9 mouse cellular contexts compared by ENCODE assay signal in the genomic region with DNA sequence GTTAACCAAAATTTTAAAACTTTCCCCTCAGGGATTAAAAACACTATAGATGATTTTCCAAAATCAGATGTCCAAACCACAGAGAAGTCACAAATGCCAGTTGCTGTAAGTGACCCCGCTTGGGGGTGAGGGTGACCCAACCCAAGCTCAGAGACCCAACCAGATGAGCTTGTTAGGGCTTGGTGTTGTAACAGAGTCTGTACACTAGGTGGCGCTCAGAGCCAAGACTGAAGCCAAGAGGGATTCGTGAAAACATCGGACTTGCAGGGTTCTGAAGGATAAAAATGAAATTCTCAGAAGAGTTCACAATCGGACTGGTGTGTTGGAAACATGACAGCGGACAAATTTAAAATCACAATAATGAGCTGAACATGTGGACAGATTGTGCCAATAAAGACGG. TPM values are rescaled to one million over a fixed set of nuclear protein-coding genes. Genes with fewer than 3 reads are reported as not detected.
DNase-seq lines count a peak whose midpoint lies in the region; ATAC-seq and TF ChIP-seq lines count a peak whose summit lies in the region.
"Had no signal": no experiment of that assay in that cellular context is flagged by ENCODE, and none has a peak within 500 bp of the region (broad histone marks: within the 10 kb centered on the region; RNA-seq: fewer than 3 reads in every experiment).

No protein-coding gene starts in this region.

- POLR2A ChIA-PET in Patski (lab: Charles Lee): interaction anchor here (0.7 kb wide), 1 partner anchor 78 kb away, joined by 4 read pairs; no protein-coding TSS in a partner anchor

- no peak overlapping the region for H3K9ac ChIP-seq in lung, postnatal 0 days (replicated peaks; ENCODE audit: low read depth)
- H3K9ac ChIP-seq: stomach, embryonic 15.5 days had no signal

- in situ Hi-C loops in Patski (cut with MboI; ENCODE audit: low pct_unique_long_range_greater_than_20kb): no loop called here

- CTCF ChIA-PET in Patski (lab: Charles Lee): interaction anchor here (0.6 to 3.7 kb wide), 16 partner anchors 9 to 77 kb away, joined by 3 to 43 read pairs (median 4); a partner anchor contains a TSS

- no peak overlapping the region for H3K4me2 ChIP-seq in lung, postnatal 0 days (replicated peaks; ENCODE audit: low read depth, low read length)
- H3K4me2 ChIP-seq: stomach, embryonic 15.5 days had no signal

- no peak for DNase-seq in Patski (ENCODE audit: low read depth, low spot score)
- peak; percentile 83 to 85 for DNase-seq in cerebellum, postnatal 14 days
- DNase-seq in gastrocnemius, postnatal 10 days: peak; percentile 62
- DNase-seq in kidney, postnatal 25 days: peak; percentile 77
- peak; percentile 76 for DNase-seq in lung, postnatal 0 days (ENCODE audit: low spot score)
- DNase-seq in right cerebral cortex, postnatal 10 days (ENCODE audit: low spot score in 2 of 2): peak; percentile 66 to 84
- peak; percentile 65 for DNase-seq in urinary bladder, postnatal 25 days (ENCODE audit: low spot score)

- no peaks in the 10 kb centered on the region for H3K79me2 ChIP-seq in C2C12 (ENCODE audit: control insufficient read depth, insufficient read depth)

- ATAC-seq in Patski: peak; percentile 68
- ATAC-seq in lung, postnatal 0 days: no peak

- H3K27me3 ChIP-seq in C2C12 (ENCODE audit: control insufficient read depth, insufficient read depth, insufficient read length) (no peaks in the 10 kb centered on the region), Patski (no peaks in the 10 kb centered on the region)
- H3K27me3 ChIP-seq in lung, postnatal 0 days (replicated peaks; ENCODE audit: insufficient read depth, low read length): no peaks in the 10 kb centered on the region
- H3K27me3 ChIP-seq: stomach, embryonic 15.5 days had no signal

- no peaks in the 10 kb centered on the region for H3K4me1 ChIP-seq in lung, postnatal 0 days (ENCODE audit: insufficient read depth, low read depth, low read length)
- H3K4me1 ChIP-seq: stomach, embryonic 15.5 days had no signal

- H3K79me3 ChIP-seq in C2C12 (ENCODE audit: low read depth): no peaks in the 10 kb centered on the region

- no peak overlapping the region for H3K27ac ChIP-seq in lung, postnatal 0 days (ENCODE audit: low read length)
- H3K27ac ChIP-seq: stomach, embryonic 15.5 days had no signal

- H3K9me3 ChIP-seq in lung, postnatal 0 days (ENCODE audit: low read length): no peaks in the 10 kb centered on the region
- H3K9me3 ChIP-seq: stomach, embryonic 15.5 days had no signal

- H3K36me3 ChIP-seq in C2C12 (ENCODE audit: control insufficient read depth, insufficient read depth): peaks cover 28% of the 10 kb centered on the region
- H3K36me3 ChIP-seq in lung, postnatal 0 days (ENCODE audit: insufficient read depth, low read length): 0 out of 2 replicates have a peak, but pooled peaks cover 13% of the 10 kb centered on the region

- no peak overlapping the region for H3K4me3 ChIP-seq in C2C12 (ENCODE audit: insufficient read depth, poor library complexity, severe bottlenecking)
- H3K4me3 ChIP-seq in lung, postnatal 0 days (ENCODE audit: low read depth, low read length): no peak overlapping the region
- H3K4me3 ChIP-seq: stomach, embryonic 15.5 days had no signal

- WGBS in lung, postnatal 0 days: 12% methylated on average over 7 of the region's 7 CpGs

- peak; percentile 62 for TF ChIP-seq CTCF in C2C12 (IDR thresholded peaks at IDR 0.05; ENCODE audit: control insufficient read depth, insufficient read depth, insufficient read length)
- TF ChIP-seq CTCF in Patski (IDR thresholded peaks at IDR 0.05): peak; percentile 96
- TF ChIP-seq CTCF in lung, postnatal 0 days (IDR thresholded peaks at IDR 0.05): peak; percentile 97

- TF ChIP-seq EP300 in lung, postnatal 0 days (IDR thresholded peaks at IDR 0.05): no peak

- H3ac ChIP-seq in C2C12 (ENCODE audit: control insufficient read depth, insufficient read length, low read depth): no peak overlapping the region

TF ChIP-seq in C2C12, 6 proteins besides CTCF, POLR2A, EP300 and RAD21:
- no peak for TF ChIP-seq MYOG (IDR thresholded peaks at IDR 0.05; ENCODE audit: control insufficient read depth, extremely low read depth, insufficient read length)
- no peak for TF ChIP-seq USF1 (IDR thresholded peaks at IDR 0.05; ENCODE audit: low read depth)
- TF ChIP-seq MYOD1 (IDR thresholded peaks at IDR 0.05; ENCODE audit: control insufficient read depth, insufficient read length, low read depth): no peak
- TF ChIP-seq MAX (IDR thresholded peaks at IDR 0.05): no peak
- no peak for TF ChIP-seq FOSL1 (IDR thresholded peaks at IDR 0.05; ENCODE audit: insufficient read depth, low read length, poor library complexity, severe bottlenecking)
- TF ChIP-seq CEBPB (IDR thresholded peaks at IDR 0.05; ENCODE audit: low read depth): no peak

RNA-seq across cellular contexts. Expression of a gene that starts 18.0 kb away (rescaled TPM):
- polyA plus RNA-seq in C2C12 (2012; fragmentation: generic; extraction: Trizol): 132 TPM
- polyA plus RNA-seq in Patski (2021): 137 TPM
- 10 to 100 TPM; 78.0 to 93.6 TPM for total RNA-seq in gastrocnemius, postnatal 10 days (2021)
- polyA plus RNA-seq in lung, postnatal 0 days (2015; fragmentation: Nextera tagmentation; extraction: Ambion mirVana): 84.4 and 86.3 TPM in 2 replicates

RNA-seq across cellular contexts. Expression of a gene that starts 20.8 kb away (rescaled TPM):
- 9.2 TPM for polyA plus RNA-seq in C2C12 (2012; fragmentation: generic; extraction: Trizol)
- 73.9 TPM for polyA plus RNA-seq in Patski (2021)
- total RNA-seq in gastrocnemius, postnatal 10 days (2021): 10 to 100 TPM; 10.3 to 12.2 TPM
- polyA plus RNA-seq in lung, postnatal 0 days (2015; fragmentation: Nextera tagmentation; extraction: Ambion mirVana): 11.5 and 12.0 TPM in 2 replicates

RNA-seq across cellular contexts. Expression of a gene that starts 41.7 kb away (rescaled TPM):
- polyA plus RNA-seq in C2C12 (2012; fragmentation: generic; extraction: Trizol): 34.0 TPM
- polyA plus RNA-seq in Patski (2021): 53.4 TPM
- 100 to 1,000 TPM; 141 to 158 TPM for total RNA-seq in gastrocnemius, postnatal 10 days (2021)
- polyA plus RNA-seq in lung, postnatal 0 days (2015; fragmentation: Nextera tagmentation; extraction: Ambion mirVana): 31.9 and 33.6 TPM in 2 replicates
